Mouse (Mus musculus): ENCODE data around the gene Col27a1. TPM values are rescaled to one million over a fixed set of nuclear protein-coding genes. Genes with fewer than 3 reads are reported as not detected.

Gene Col27a1
- total and polyA plus RNA-seq, 3 experiments, result not detected

GRCm38 (mm10) chr4:63371890-63372289, 158.1 kb downstream of the Col27a1 start:
- H3K27ac ChIP-seq (ENCODE audit: control insufficient read depth, low read depth, low read length), result no peak overlapping the region
- H3K9ac ChIP-seq (ENCODE audit: control insufficient read depth, low read depth, low read length, poor library complexity, severe bottlenecking), result no peak overlapping the region

GRCm38 (mm10) chr4:63373404-63373803, 159.6 kb downstream of the Col27a1 start:
- H3K4me3 ChIP-seq (ENCODE audit: control insufficient read depth in 1 of 2, insufficient read depth in 1 of 2, low read depth in 2 of 2, low read length in 2 of 2), result no peak overlapping the region
- no peaks in the 10 kb centered on the region for H3K27me3 ChIP-seq (ENCODE audit: control insufficient read depth in 1 of 2, insufficient read depth in 2 of 2, low read length in 2 of 2)
- no peaks in the 10 kb centered on the region for H3K9me3 ChIP-seq (replicated peaks; ENCODE audit: insufficient read depth, low read length)
- no peak for DNase-seq (ENCODE audit: low read depth, low spot score)
- peaks cover 0 to 16% of the 10 kb centered on the region in 2 experiments; a peak in 3 of 4 replicates for H3K4me1 ChIP-seq (ENCODE audit: control insufficient read depth in 1 of 2, insufficient read depth in 2 of 2, low read length in 2 of 2)
- H3K79me2 ChIP-seq (ENCODE audit: control insufficient read depth, insufficient read depth, low read length, poor library complexity), result no peaks in the 10 kb centered on the region
- TF ChIP-seq ETS1 (IDR thresholded peaks at IDR 0.05; ENCODE audit: low read depth, low read length), result no peak
- TF ChIP-seq ZMIZ1 (IDR thresholded peaks at IDR 0.05; ENCODE audit: low read depth, low read length), result no peak
- TF ChIP-seq USF2 (IDR thresholded peaks at IDR 0.05; ENCODE audit: borderline replicate concordance in 1 of 2, insufficient read depth in 1 of 2, low read depth in 1 of 2, low read length in 2 of 2), result no peak
- TF ChIP-seq CHD2 (IDR thresholded peaks at IDR 0.05; ENCODE audit: low read length), result no peak
- TF ChIP-seq GABPA (IDR thresholded peaks at IDR 0.05; ENCODE audit: low read depth, low read length), result no peak
- TF ChIP-seq TBP (IDR thresholded peaks at IDR 0.05; ENCODE audit: low read depth, low read length), result no peak
- TF ChIP-seq POLR2A (IDR thresholded peaks at IDR 0.05; ENCODE audit: control insufficient read depth in 1 of 2, insufficient read depth in 1 of 2, low read depth in 1 of 2, low read length in 2 of 2, poor library complexity in 1 of 2), result no peak
- no peak for TF ChIP-seq EP300 (IDR thresholded peaks at IDR 0.05; ENCODE audit: low read depth in 1 of 2, low read length in 2 of 2)
- no peak for TF ChIP-seq MYB (IDR thresholded peaks at IDR 0.05; ENCODE audit: low read depth, low read length)
- TF ChIP-seq CTCF (IDR thresholded peaks at IDR 0.05 in 2 of 3, conservative IDR thresholded peaks at IDR 0.05 in 1 of 3; ENCODE audit: control insufficient read depth in 1 of 3, insufficient read depth in 1 of 3, low read depth in 2 of 3, low read length in 3 of 3, poor library complexity in 1 of 3, severe bottlenecking in 1 of 3), result no peak
- TF ChIP-seq POLR2AphosphoS5 (IDR thresholded peaks at IDR 0.05; ENCODE audit: borderline replicate concordance, low read depth, low read length), result no peak
- TF ChIP-seq ZKSCAN1 (IDR thresholded peaks at IDR 0.05; ENCODE audit: low read depth, low read length), result no peak
- no peak for TF ChIP-seq BHLHE40 (IDR thresholded peaks at IDR 0.05; ENCODE audit: borderline replicate concordance, low read depth, low read length)
- no peak overlapping the region for H3K9ac ChIP-seq (ENCODE audit: control insufficient read depth, low read depth, low read length, poor library complexity, severe bottlenecking)
- no peak overlapping the region for H3K27ac ChIP-seq (ENCODE audit: control insufficient read depth, low read depth, low read length)
- H3K36me3 ChIP-seq (ENCODE audit: control insufficient read depth in 1 of 2, insufficient read depth in 2 of 2, low read length in 2 of 2), result peaks cover 0 to 14% of the 10 kb centered on the region in 2 experiments; a peak in 2 of 4 replicates

More at GRCm38 (mm10) chr4:63371890-63372289, 158.1 kb downstream of the Col27a1 start:
- Histone ChIP-seq H3K4me3 (ENCODE audit: control insufficient read depth in 1 of 2, insufficient read depth in 1 of 2, low read depth in 2 of 2, low read length in 2 of 2) (no peak overlapping the region), H3K36me3 (ENCODE audit: control insufficient read depth in 1 of 2, insufficient read depth in 2 of 2, low read length in 2 of 2) (peaks cover 0 to 14% of the 10 kb centered on the region in 2 experiments; a peak in 2 of 4 replicates), H3K27me3 (ENCODE audit: control insufficient read depth in 1 of 2, insufficient read depth in 2 of 2, low read length in 2 of 2) (no peaks in the 10 kb centered on the region), H3K4me1 (ENCODE audit: control insufficient read depth in 1 of 2, insufficient read depth in 2 of 2, low read length in 2 of 2) (peaks cover 0 to 16% of the 10 kb centered on the region in 2 experiments; a peak in 3 of 4 replicates), H3K9me3 (replicated peaks; ENCODE audit: insufficient read depth, low read length) (no peaks in the 10 kb centered on the region), H3K79me2 (ENCODE audit: control insufficient read depth, insufficient read depth, low read length, poor library complexity) (no peaks in the 10 kb centered on the region)
- peak; percentile 29 for TF ChIP-seq SMC3 (IDR thresholded peaks at IDR 0.05; ENCODE audit: low read depth, low read length)
- no peak for TF ChIP-seq POLR2A (IDR thresholded peaks at IDR 0.05; ENCODE audit: control insufficient read depth in 1 of 2, insufficient read depth in 1 of 2, low read depth in 1 of 2, low read length in 2 of 2, poor library complexity in 1 of 2)
- TF ChIP-seq CTCF (IDR thresholded peaks at IDR 0.05 in 2 of 3, conservative IDR thresholded peaks at IDR 0.05 in 1 of 3; ENCODE audit: control insufficient read depth in 1 of 3, insufficient read depth in 1 of 3, low read depth in 2 of 3, low read length in 3 of 3, poor library complexity in 1 of 3, severe bottlenecking in 1 of 3), result peak; percentile 53 to 60 (median 58)
- DNase-seq (ENCODE audit: low read depth, low spot score), result peak; percentile 78
